Mouse (Mus musculus): Measurements from ENCODE around the gene Kng2.

DNA sequence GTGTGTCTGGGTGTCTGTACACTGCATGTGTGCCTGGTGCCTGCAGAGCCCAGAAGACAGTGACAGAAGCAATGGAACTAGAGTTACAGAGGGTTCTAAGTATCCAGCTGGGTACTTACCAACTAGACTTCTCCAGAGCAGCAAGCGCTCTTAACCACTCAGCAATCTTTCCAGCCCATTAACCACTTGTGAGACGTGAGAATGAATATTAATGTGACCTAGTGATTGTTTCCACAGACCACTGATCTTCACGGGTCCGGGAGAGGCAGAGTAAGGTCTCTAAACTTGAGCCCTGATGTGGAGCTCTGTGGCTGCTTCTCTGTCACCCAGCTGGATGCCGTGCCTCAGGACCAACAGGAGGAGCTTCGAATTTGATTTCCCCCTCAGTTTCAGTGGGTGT, 4.2 kb downstream of the Kng2 start:
- TF ChIP-seq CTCF (IDR thresholded peaks at IDR 0.05; ENCODE audit: low read depth) (no peak), EP300 (IDR thresholded peaks at IDR 0.05; ENCODE audit: low read depth) (no peak)

Measured in heart, postnatal 0 days (tissue).